Mouse (Mus musculus): Measurements from ENCODE around the gene Tpmt. TPM values are rescaled to one million over a fixed set of nuclear protein-coding genes. Genes with fewer than 3 reads are reported as not detected.

The Tpmt gene
- polyA plus RNA-seq, 1 experiment from 2014 or later, result 28.4 TPM

GRCm38 (mm10) chr13:46993274-46993551, 51.3 kb downstream of the Tpmt start:
- no peak for TF ChIP-seq CTCF (IDR thresholded peaks at IDR 0.05; ENCODE audit: low read depth)
- no peak for ATAC-seq (ENCODE audit: insufficient read depth)
- no peak overlapping the region for H3K9ac ChIP-seq
- H3K27ac ChIP-seq (ENCODE audit: low read depth), result no peak overlapping the region
- H3K9me3 ChIP-seq (ENCODE audit: low read depth, low read length), result no peaks in the 10 kb centered on the region
- H3K36me3 ChIP-seq (ENCODE audit: insufficient read depth), result no peaks in the 10 kb centered on the region
- H3K27me3 ChIP-seq (ENCODE audit: insufficient read depth, low read length), result no peaks in the 10 kb centered on the region
- DNase-seq, result no peak
- H3K4me1 ChIP-seq (ENCODE audit: insufficient read depth), result no peaks in the 10 kb centered on the region
- no peak overlapping the region for H3K4me3 ChIP-seq (ENCODE audit: low read depth, low read length)
- H3K4me2 ChIP-seq, result no peak overlapping the region
- WGBS, result 80% methylated on average over 2 of the region's 2 CpGs

GRCm38 (mm10) chr13:46992516-46993273, 51.8 kb downstream of the Tpmt start:
- Histone ChIP-seq H3K27me3 (ENCODE audit: insufficient read depth, low read length) (no peaks in the 10 kb centered on the region), H3K9me3 (ENCODE audit: low read depth, low read length) (no peaks in the 10 kb centered on the region), H3K27ac (ENCODE audit: low read depth) (no peak overlapping the region), H3K9ac (no peak overlapping the region), H3K4me2 (no peak overlapping the region), H3K4me3 (ENCODE audit: low read depth, low read length) (no peak overlapping the region), H3K4me1 (ENCODE audit: insufficient read depth) (no peaks in the 10 kb centered on the region), H3K36me3 (ENCODE audit: insufficient read depth) (no peaks in the 10 kb centered on the region)
- no peak for ATAC-seq (ENCODE audit: insufficient read depth)
- no peak for DNase-seq
- 76% methylated on average over 7 of the region's 7 CpGs for WGBS
- TF ChIP-seq CTCF (IDR thresholded peaks at IDR 0.05; ENCODE audit: low read depth), result no peak

- no peaks in the 10 kb centered on the region for H3K4me1 ChIP-seq (ENCODE audit: insufficient read depth)
- peak; percentile 28 for DNase-seq
- H3K27ac ChIP-seq (ENCODE audit: low read depth), result no peak overlapping the region
- H3K4me2 ChIP-seq, result no peak overlapping the region
- WGBS, result 24% methylated on average over 4 of the region's 4 CpGs
- H3K36me3 ChIP-seq (ENCODE audit: insufficient read depth), result no peaks in the 10 kb centered on the region
- H3K9me3 ChIP-seq (ENCODE audit: low read depth, low read length), result no peaks in the 10 kb centered on the region
- no peak for ATAC-seq (ENCODE audit: insufficient read depth)
- no peak overlapping the region for H3K4me3 ChIP-seq (ENCODE audit: low read depth, low read length)
- H3K9ac ChIP-seq, result no peak overlapping the region
- no peaks in the 10 kb centered on the region for H3K27me3 ChIP-seq (ENCODE audit: insufficient read depth, low read length)
- TF ChIP-seq CTCF (IDR thresholded peaks at IDR 0.05; ENCODE audit: low read depth), result no peak
Measured at GRCm38 (mm10) chr13:46990376-46991011, 54.0 kb downstream of the Tpmt start.

- H3K4me1 ChIP-seq (ENCODE audit: insufficient read depth), result no peaks in the 10 kb centered on the region
Measured at GRCm38 (mm10) chr13:46987941-46988340, 56.6 kb downstream of the Tpmt start.

DNA sequence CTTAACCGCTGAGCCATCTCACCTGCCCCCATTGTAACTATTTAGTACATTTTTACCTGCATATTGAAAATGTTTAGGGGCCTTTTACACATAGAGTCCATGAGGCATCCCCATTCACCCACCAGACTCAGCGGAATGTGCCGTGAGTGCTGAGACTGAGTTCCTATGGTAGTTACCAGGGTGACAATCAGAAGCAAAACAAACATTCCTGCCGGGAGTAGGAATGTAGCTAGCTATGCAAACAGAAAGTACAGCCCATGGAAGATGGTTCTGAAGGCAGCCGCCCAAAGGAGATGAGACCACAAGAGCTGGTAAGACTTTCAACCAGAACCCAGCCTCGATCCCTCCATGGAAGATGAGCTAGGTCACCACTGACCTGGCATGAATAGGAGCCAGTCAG, 58.3 kb downstream of the Tpmt start:
- 25% methylated on average over 6 of the region's 6 CpGs for WGBS
- H3K9ac ChIP-seq, result no peak overlapping the region
- no peaks in the 10 kb centered on the region for H3K27me3 ChIP-seq (ENCODE audit: insufficient read depth, low read length)
- ATAC-seq (ENCODE audit: insufficient read depth) (peak; percentile 69), DNase-seq (peak; percentile 61)
- no peak for TF ChIP-seq CTCF (IDR thresholded peaks at IDR 0.05; ENCODE audit: low read depth)
- H3K9me3 ChIP-seq (ENCODE audit: low read depth, low read length), result no peaks in the 10 kb centered on the region
- H3K36me3 ChIP-seq (ENCODE audit: insufficient read depth), result no peaks in the 10 kb centered on the region
- H3K4me3 ChIP-seq (ENCODE audit: low read depth, low read length), result no peak overlapping the region
- H3K4me2 ChIP-seq, result peak overlapping the region; percentile 21; the same call in 1 of the 2 replicates
- H3K4me1 ChIP-seq (ENCODE audit: insufficient read depth), result no peaks in the 10 kb centered on the region
- no peak overlapping the region for H3K27ac ChIP-seq (ENCODE audit: low read depth)

More at GRCm38 (mm10) chr13:46987941-46988340, 56.6 kb downstream of the Tpmt start:
- Histone ChIP-seq H3K9me3 (ENCODE audit: low read depth, low read length) (no peaks in the 10 kb centered on the region), H3K4me3 (ENCODE audit: low read depth, low read length) (no peak overlapping the region), H3K27me3 (ENCODE audit: insufficient read depth, low read length) (no peaks in the 10 kb centered on the region), H3K27ac (ENCODE audit: low read depth) (no peak overlapping the region), H3K9ac (no peak overlapping the region), H3K4me2 (no peak overlapping the region), H3K36me3 (ENCODE audit: insufficient read depth) (no peaks in the 10 kb centered on the region)
- TF ChIP-seq CTCF (IDR thresholded peaks at IDR 0.05; ENCODE audit: low read depth), result no peak
- ATAC-seq (ENCODE audit: insufficient read depth), result no peak
- WGBS, result 59% methylated on average over 8 of the region's 8 CpGs
- no peak for DNase-seq

DNA sequence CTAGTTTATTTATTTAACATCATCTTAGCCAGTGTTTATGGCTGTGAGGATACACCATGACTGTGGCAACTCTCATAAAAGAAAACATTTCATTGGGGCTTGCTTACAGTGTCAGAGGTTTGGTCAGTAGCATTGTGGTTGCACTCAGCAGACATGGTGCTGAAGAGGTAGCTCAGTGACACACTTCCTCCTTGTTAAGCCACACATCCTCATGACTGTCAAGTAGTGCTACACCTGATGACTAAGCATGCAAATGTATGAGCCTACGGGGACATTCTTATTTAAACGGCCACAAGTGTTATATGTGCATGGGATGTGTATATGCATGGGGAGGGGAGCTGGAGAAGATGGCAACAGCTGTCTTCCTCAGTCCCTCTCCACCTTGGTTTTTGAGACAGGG, 60.7 kb downstream of the Tpmt start:
- DNase-seq (no peak), ATAC-seq (ENCODE audit: insufficient read depth) (no peak)
- H3K27me3 ChIP-seq (ENCODE audit: insufficient read depth, low read length), result no peaks in the 10 kb centered on the region
- peaks cover 10% of the 10 kb centered on the region; the same call in 1 of the 2 replicates for H3K4me1 ChIP-seq (ENCODE audit: insufficient read depth)
- H3K36me3 ChIP-seq (ENCODE audit: insufficient read depth), result no peaks in the 10 kb centered on the region
- no peak overlapping the region for H3K4me2 ChIP-seq
- no peak overlapping the region for H3K4me3 ChIP-seq (ENCODE audit: low read depth, low read length)
- TF ChIP-seq CTCF (IDR thresholded peaks at IDR 0.05; ENCODE audit: low read depth), result no peak
- no peak overlapping the region for H3K27ac ChIP-seq (ENCODE audit: low read depth)
- H3K9ac ChIP-seq, result no peak overlapping the region
- 77% methylated on average over 2 of the region's 2 CpGs for WGBS
- no peaks in the 10 kb centered on the region for H3K9me3 ChIP-seq (ENCODE audit: low read depth, low read length)

DNA sequence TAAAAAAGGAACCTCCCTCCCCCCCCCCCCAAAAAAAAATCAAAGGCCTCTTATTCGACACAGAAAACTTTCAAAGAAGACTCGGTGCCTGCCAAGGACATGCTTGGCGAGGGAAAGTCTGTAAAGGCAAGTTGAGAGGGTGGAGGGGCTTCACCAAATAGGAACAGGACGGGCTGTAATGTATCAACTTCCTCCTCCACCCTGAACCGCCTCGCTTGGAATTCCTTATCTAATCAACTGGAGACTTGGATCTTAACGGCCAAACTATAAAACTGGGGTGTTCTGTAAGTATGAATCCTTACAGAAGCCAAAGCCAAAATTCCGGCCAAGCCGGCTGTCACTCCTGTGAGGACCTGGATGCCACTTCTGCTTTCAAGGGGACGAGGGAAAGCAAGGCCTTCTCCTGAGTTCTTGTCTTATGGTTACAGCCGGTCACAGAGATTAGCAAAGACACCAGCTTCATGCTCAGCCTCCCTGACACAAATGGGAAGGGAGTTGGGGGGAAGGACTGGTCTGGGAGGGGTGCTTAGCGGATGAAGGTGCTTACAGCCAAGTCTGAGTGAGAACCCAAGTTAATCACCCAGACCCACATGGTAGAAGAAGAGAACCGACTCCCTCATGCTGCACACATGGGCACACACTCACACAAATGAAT, 64.6 kb downstream of the Tpmt start:
- H3K9me3 ChIP-seq (ENCODE audit: low read depth, low read length), result no peaks in the 10 kb centered on the region
- H3K9ac ChIP-seq, result no peak overlapping the region
- no peak for TF ChIP-seq CTCF (IDR thresholded peaks at IDR 0.05; ENCODE audit: low read depth)
- H3K27ac ChIP-seq (ENCODE audit: low read depth), result no peak overlapping the region
- H3K27me3 ChIP-seq (ENCODE audit: insufficient read depth, low read length), result no peaks in the 10 kb centered on the region
- H3K4me2 ChIP-seq, result no peak overlapping the region
- H3K4me1 ChIP-seq (ENCODE audit: insufficient read depth), result peaks cover 10% of the 10 kb centered on the region; the same call in 1 of the 2 replicates
- no peaks in the 10 kb centered on the region for H3K36me3 ChIP-seq (ENCODE audit: insufficient read depth)
- 27% methylated on average over 13 of the region's 13 CpGs for WGBS
- peak; percentile 39 for DNase-seq
- no peak for ATAC-seq (ENCODE audit: insufficient read depth)
- no peak overlapping the region for H3K4me3 ChIP-seq (ENCODE audit: low read depth, low read length)

Data from lung, embryonic 14.5 days (tissue).